Mouse (Mus musculus) CD4-positive, CD25-positive, alpha-beta regulatory T cell, adult 4 months (primary cell): Measurements from ENCODE around the gene Stk19. TPM values are rescaled to one million over a fixed set of nuclear protein-coding genes. Genes with fewer than 3 reads are reported as not detected.
A peak's percentile ranks its signal among the peaks of the same experiment; 100 is the strongest.

ENCODE experiments used
- ATAC-seq: one replicate; pipeline ENCODE4 v1.8.0; 2017
- polyA plus RNA-seq, 2 experiments: library from polyadenylated mRNA; unstranded; fragments of 100-300 nt; shearing (Covaris generic); gene quantifications; one replicate each; pipeline ENCODE4 v1.2.1; 2017

Gene Stk19
- 10 to 100 TPM; 24.4 to 46.0 TPM for polyA plus RNA-seq

DNA sequence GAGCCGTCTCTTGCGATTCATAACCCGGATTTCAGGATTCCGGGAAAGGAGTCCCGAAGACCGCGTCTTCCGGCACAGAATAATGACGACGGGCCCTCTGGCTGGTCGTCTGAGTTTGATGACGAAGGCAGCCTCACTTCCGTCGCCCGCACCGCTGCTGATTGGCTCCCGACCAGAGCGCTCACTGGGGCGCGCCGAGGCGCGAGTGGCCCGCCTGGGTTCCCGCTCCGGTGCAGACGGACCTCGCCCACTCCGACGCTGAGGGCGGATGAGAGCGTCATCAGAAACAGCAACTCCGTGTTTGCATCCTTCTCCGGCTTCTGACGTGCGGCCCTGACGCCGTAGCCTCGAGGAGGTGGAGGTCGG is at the start of gene Stk19, which contains the start of gene Dxo:
Gene Stk19, minus strand, starts transcription at position 90 of the 366 bp plus-strand sequence.
Gene Dxo, plus strand, starts transcription at position 164 of the 366 bp plus-strand sequence.
- peak; percentile 96 for ATAC-seq

DNA sequence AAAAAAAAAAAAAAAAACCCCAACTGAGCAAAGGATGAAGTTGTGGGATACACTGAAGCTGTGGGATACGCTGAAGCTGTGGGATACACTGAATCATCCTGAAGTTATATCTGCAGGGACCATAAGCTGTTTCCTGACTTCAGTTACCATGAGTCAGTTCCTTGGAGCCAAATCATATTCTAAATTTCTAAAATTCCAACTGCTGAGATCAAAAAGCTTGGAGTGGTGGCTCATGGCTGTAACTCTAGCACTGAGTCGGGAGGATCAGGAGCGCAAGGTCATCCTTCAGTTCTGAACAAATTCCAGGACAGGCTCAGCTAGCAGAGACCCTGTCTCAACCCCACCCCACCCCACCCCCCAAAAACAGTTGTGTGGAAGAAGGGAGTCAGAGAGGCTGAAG is 48.9 kb upstream of the Stk19 start:
- no peak for ATAC-seq

- ATAC-seq = no peak
These were observed 48.0 kb upstream of the Stk19 start for GRCm38 (mm10) chr17:34884704-34885103.

GRCm38 (mm10) chr17:34883332-34883731 is 46.6 kb upstream of the Stk19 start:
- ATAC-seq = no peak

- ATAC-seq = no peak
These were observed 45.1 kb upstream of the Stk19 start, which contains the start of gene Gm20547 for GRCm38 (mm10) chr17:34881683-34882310. Gm20547 (minus strand) TSS chr17:34882042.

GRCm38 (mm10) chr17:34881166-34881565 is 44.4 kb upstream of the Stk19 start:
- no peak for ATAC-seq

GRCm38 (mm10) chr17:34879336-34879879 is 42.7 kb upstream of the Stk19 start, which contains the start of gene Zbtb12:
Zbtb12 (plus strand) TSS chr17:34879483.
- ATAC-seq = peak; percentile 89

DNA sequence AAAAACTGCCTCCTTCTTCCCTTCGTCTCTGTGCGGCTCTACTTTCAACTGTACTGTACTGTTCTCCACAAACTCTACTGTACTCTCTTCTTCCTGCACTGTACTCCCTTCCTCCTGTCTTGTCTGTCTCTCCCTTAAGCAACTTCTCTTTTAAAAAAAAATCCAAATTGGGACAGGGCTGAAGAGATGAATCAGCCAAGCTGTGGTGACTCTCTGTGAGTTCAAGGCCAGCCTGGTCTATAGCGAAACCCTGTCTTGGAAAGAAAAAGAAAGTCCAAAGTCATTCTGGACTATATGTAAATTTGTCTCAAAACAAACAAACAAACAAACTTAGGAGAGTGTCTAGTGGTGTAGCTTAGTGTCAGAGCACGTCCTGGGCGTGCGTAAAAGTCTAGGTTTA is 37.6 kb upstream of the Stk19 start:
- ATAC-seq = no peak

GRCm38 (mm10) chr17:34865981-34866380 is 29.2 kb upstream of the Stk19 start:
- ATAC-seq = no peak

DNA sequence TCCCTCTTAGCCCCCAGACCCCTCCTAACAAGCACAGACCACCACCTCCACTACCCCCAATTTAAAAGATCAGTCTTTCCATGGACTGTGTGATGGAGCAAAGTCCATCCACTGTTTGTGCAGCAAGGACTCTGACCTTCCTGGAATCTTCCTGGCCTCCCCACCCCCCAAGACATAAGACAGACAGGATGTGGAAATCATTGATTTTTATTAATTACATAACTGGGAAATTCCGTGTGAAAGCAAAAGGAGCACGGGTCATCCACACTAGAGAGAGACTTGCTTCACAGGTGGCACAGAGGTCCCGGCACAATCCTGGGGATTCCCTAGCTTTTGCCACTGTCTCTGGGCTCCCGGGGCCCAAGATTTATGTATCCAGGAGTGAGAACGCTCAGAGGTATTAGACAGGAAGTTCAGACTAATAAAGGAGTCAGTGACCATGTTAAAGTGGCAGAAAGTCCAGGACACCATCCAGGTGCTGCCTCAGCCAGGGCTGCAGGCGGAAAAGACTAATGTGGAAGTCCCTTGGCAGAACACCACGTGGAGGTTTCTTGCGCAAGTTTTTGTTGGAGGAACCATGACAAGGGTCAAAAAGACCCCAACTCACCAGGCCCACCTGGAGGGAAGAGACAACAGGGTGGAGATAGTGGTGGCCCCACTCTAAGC is 25.8 kb upstream of the Stk19 start, which contains the start of gene Cfb:
Gene Cfb, minus strand, starts transcription at position 103 of the 666 bp plus-strand sequence.
- no peak for ATAC-seq

DNA sequence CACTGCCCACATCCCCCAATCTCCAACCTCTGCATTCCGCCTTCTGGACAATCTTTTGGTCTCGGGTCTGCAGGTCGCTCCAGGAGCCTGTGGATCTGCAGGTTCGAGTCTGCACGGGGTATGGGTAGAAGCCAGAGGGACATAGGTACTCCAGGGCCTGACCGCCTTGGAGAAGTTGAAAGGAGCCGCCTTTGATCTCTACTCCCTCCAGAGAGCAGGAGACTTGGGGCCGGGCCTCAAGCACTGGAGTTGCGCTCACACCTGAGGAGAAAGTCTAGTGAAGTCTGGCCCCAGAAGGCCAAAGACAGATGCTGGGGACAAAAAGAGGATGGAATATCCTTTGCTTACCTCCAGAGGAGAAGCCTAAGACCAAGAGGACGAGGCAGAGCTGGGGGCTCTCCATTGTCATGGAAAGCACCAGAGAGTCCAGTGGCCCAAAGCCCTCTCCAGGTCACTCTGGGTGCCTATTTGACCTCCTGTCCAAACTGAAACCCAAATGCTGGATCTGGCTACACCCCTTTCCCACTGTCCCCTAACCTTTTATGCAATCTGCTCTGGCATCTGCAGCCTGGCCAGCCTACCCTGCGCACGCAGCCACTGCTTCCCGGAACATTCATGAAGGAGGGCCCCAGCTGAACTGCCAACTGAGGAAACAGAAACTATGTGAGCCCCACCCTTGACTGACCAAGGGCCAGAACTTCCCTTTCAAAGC is 25.1 kb upstream of the Stk19 start:
- ATAC-seq = no peak

- no peak for ATAC-seq
These were observed 23.8 kb upstream of the Stk19 start for GRCm38 (mm10) chr17:34860514-34860913.

GRCm38 (mm10) chr17:34858670-34859069 is 21.9 kb upstream of the Stk19 start:
- ATAC-seq = no peak

- ATAC-seq = no peak
These were observed 19.1 kb upstream of the Stk19 start for GRCm38 (mm10) chr17:34855825-34856224.

DNA sequence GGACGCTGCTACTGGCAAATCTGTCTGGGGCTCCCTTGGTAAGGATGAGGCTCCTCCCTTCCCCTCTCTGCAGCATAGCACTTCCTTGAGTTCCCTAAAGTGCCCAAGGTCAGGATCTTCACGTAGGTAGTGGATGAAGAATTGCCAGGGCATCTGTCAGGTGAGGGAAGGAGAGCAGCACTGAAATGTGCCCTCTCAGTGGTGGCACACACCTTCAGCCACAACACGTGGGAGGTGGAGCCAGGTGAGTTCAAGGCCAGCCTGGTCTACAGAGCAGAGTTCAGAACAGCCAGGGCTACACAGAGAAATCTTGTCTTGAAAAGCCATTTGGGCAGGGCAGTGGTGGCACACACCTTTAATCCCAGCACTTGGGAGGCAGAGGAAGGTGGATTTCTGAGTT is 18.0 kb upstream of the Stk19 start:
- ATAC-seq = no peak

DNA sequence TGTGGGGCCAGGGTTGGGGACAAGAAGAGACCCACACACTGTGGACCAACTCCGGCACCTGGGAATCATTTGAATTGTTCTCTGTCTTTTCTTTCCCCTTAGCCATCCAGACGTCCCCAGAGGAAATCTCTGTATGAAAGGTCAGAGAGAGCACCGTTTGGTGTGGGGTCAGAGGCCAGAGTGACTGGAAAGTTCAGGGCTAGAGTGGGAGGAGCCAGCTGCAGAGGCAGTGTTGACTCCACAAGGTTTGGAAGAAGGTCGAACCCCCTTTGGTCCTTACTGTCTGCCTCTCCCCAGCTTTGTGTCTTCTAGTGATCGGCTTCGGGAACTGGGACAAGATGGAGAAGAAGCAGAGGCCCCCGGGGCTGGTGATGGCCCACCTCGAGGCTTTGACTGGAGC is 16.8 kb upstream of the Stk19 start:
- no peak for ATAC-seq

GRCm38 (mm10) chr17:34850517-34851125 is 13.9 kb upstream of the Stk19 start:
- no peak for ATAC-seq

DNA sequence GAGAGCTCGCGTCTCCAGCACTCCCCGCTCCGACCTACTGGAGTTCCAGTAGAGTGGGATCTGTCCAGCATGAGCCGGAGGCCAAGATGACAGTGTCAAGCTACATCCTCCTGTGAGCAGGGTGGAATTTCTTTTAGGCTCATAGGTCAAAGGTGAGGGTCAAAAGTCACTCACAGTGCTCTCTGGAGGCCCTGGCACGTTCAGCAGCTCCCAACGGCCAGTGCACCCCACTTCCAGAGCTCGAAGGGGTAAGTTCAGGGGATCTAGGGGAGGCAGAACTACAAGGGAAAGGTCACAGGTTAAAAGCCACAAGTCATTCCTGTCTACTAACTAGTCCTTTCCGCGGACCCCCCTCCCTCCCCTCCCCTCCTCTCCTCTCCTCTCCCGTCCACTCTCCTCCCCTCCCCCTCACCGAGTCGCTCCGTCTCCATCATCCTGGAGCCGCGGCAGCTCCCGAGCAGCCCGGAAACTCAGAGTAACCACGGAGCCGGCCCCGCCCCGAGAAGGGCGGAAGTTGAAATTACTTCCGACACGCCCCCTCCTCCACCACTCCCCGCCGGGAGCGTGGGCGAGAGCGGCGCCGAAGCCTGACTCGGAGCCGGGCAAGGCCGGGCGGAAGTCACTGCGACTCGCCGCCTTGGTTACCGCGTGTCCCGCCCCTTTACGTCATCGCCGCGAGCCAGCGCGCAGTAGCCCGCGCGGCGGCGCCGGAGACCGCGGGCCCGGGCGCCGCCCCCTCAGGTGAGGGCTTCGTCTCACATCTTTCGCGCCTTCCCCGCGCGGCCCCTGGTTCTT is 13.2 kb upstream of the Stk19 start, which contains the start of the genes Skiv2l and Nelfe:
Gene Skiv2l, minus strand, starts transcription at position 489 of the 795 bp plus-strand sequence.
Gene Nelfe, plus strand, starts transcription at position 670 of the 795 bp plus-strand sequence.
- ATAC-seq = peak; percentile 98

- no peak for ATAC-seq
These were observed 10.9 kb upstream of the Stk19 start for GRCm38 (mm10) chr17:34847615-34848014.

- no peak for ATAC-seq
These were observed 10.4 kb upstream of the Stk19 start for GRCm38 (mm10) chr17:34847192-34847591.

DNA sequence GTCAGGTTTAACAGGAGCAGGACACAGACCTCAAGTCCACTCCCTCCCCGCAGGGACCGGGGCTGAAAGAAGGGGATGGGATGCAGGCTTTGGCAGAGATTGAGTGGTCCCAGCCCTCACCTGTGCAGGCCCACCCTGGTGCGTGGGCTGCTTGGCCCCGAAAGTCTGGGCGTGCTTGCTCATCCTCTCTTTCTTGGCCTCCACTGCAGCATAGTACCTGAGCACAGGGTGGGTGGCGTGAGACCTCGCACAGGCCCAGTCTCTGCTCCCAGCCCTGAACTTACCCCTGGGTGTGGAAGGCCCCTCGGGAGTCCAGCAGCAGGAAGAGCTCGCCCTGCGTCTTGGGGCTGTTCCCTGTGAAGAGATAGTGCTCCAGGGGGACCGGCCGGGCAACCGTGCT is 8.1 kb upstream of the Stk19 start:
- no peak for ATAC-seq
